Mouse (Mus musculus) heart, postnatal 0 days (tissue): ENCODE data around the gene Opa1. TPM values are rescaled to one million over a fixed set of nuclear protein-coding genes. Genes with fewer than 3 reads are reported as not detected.

Source experiments
- ATAC-seq: fragments of 200-750 bp; cut with Nextera tagmentation; 2 replicates; pipeline ENCODE4 v1.8.0; 2017; ENCODE audit warnings: low read depth, moderate number of reproducible peaks, moderate library complexity; ENCODE audit not compliant: insufficient read depth
- DNase-seq: peaks from one replicate; pipeline ENCODE4 v3.0.0-alpha.2; 2016; ENCODE audit warnings: low spot score
- H3K27ac ChIP-seq: fragments of 300-500 bp; sonication (generic); 2 replicates; pipeline ENCODE4 v1.5.1; 2014; ENCODE audit warnings: low read depth, mild to moderate bottlenecking
- H3K27me3 ChIP-seq: fragments of 300-500 bp; sonication (generic); 2 replicates; pipeline ENCODE4 v1.6.1; 2014; ENCODE audit warnings: low read length, mixed read lengths; ENCODE audit not compliant: control insufficient read depth, insufficient read depth
- H3K36me3 ChIP-seq: fragments of 300-500 bp; sonication (generic); replicated peaks from 2 replicates; pipeline ENCODE4 v1.6.1; 2014; ENCODE audit warnings: low read length, mixed read lengths; ENCODE audit not compliant: control insufficient read depth, insufficient read depth
- H3K4me1 ChIP-seq: fragments of 300-500 bp; sonication (generic); 2 replicates; pipeline ENCODE4 v1.6.1; 2014; ENCODE audit warnings: antibody characterized with exemption; ENCODE audit not compliant: control insufficient read depth, insufficient read depth
- H3K4me2 ChIP-seq: fragments of 300-500 bp; sonication (generic); 2 replicates; pipeline ENCODE4 v1.6.1; 2014; ENCODE audit warnings: low read depth, mild to moderate bottlenecking, low read length, moderate library complexity
- H3K4me3 ChIP-seq: fragments of 300-500 bp; sonication (generic); 2 replicates; pipeline ENCODE4 v1.5.1; 2014; ENCODE audit warnings: low read depth, low read length
- H3K9ac ChIP-seq: fragments of 300-500 bp; sonication (generic); replicated peaks from 2 replicates; pipeline ENCODE4 v1.6.1; 2014; ENCODE audit warnings: low read depth, low read length, mixed read lengths
- H3K9me3 ChIP-seq: fragments of 300-500 bp; sonication (generic); replicated peaks from 2 replicates; pipeline ENCODE4 v1.6.1; 2016; ENCODE audit warnings: low read length; ENCODE audit not compliant: control insufficient read depth
- CTCF ChIP-seq: IDR thresholded peaks from 2 replicates; pipeline ENCODE4 v1.5.1; 2016; ENCODE audit warnings: antibody characterized with exemption, control low read depth, low read depth
- EP300 ChIP-seq: IDR thresholded peaks from 2 replicates; pipeline ENCODE4 v1.6.1; 2016; ENCODE audit warnings: antibody characterized with exemption, low read depth
- WGBS: fragments of 180-500 bp; shearing (Covaris S2); extraction: QIAGEN DNeasy Blood & Tissue Kit; methylation state at CpG from one replicate; pipeline ENCODE4 v1.1.7; 2014; 5-methylcytosine and 5-hydroxymethylcytosine counted together
- polyA plus RNA-seq: library from polyadenylated mRNA; unstranded; fragments of >200 nt; fragmentation: Nextera tagmentation; extraction: Ambion mirVana; gene quantifications from 2 replicates; pipeline ENCODE4 v1.2.1, GENCODE M21; 2015
- total RNA-seq: library from RNA; depleted of rRNA; stranded (reverse); fragments of >200 nt; gene quantifications from 2 replicates; pipeline ENCODE4 v1.2.3, GENCODE M21; 2014; ENCODE audit warnings: low replicate concordance

Opa1 gene
- total and polyA plus RNA-seq, 2 experiments from 2014 or later: 48.4 to 69.2 TPM

DNA sequence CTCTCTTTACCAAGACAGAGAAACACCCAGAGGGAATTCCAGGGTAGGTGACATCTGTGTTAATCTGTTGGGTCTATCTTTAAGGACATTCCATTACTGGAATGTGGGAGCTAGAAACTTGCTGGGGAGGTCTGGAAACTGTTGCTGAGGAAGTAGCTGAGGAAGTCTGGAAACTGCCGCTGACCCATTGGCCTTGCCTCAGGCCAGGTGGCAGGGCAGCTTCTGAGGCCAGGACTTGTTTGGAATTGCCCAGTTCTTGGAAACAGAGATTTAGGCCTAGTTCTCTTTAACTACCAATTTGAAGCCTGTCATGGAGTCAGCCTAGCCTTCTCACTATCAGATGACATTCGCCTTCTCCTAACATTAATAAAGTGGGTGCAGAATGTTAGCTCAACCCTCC is 105.5 kb downstream of the Opa1 start:
- no peak overlapping the region for H3K27ac ChIP-seq
- TF ChIP-seq EP300: no peak
- TF ChIP-seq CTCF: no peak
- H3K4me2 ChIP-seq: no peak overlapping the region
- 0 out of 2 replicates have a peak, but pooled peaks cover 4% of the 10 kb centered on the region for H3K4me1 ChIP-seq
- DNase-seq (no peak), ATAC-seq (no peak)
- H3K27me3 ChIP-seq: no peaks in the 10 kb centered on the region
- H3K4me3 ChIP-seq: no peak overlapping the region
- no peaks in the 10 kb centered on the region for H3K36me3 ChIP-seq
- no peak overlapping the region for H3K9ac ChIP-seq
- no peaks in the 10 kb centered on the region for H3K9me3 ChIP-seq
- WGBS: 83% methylated on average over 2 of the region's 2 CpGs

DNA sequence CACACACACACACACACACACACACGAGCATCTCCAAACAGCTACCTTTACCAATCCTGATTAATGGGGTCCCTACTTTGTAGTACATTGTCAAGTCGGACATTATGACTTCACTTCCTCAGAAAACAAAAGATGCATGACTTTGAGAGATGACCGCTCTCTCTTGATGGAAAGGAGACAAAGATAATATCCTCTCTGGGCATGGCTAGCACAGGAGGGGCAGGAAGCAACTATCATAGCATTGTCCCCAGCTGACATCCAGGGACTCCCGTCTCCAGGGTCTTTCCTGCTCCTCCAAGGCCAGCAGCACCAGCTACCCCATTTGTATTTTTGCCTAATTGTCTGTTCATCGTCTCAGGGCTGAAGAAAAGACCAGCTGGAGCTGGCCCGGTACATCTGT is 107.0 kb downstream of the Opa1 start:
- H3K9ac ChIP-seq: no peak overlapping the region
- no peaks in the 10 kb centered on the region for H3K36me3 ChIP-seq
- WGBS: 59% methylated on average over 6 of the region's 6 CpGs
- no peaks in the 10 kb centered on the region for H3K9me3 ChIP-seq
- ATAC-seq (no peak), DNase-seq (peak; percentile 17)
- no peak for TF ChIP-seq EP300
- TF ChIP-seq CTCF: no peak
- H3K27ac ChIP-seq: no peak overlapping the region
- H3K4me1 ChIP-seq: 0 out of 2 replicates have a peak, but pooled peaks cover 4% of the 10 kb centered on the region
- no peak overlapping the region for H3K4me3 ChIP-seq
- no peak overlapping the region for H3K4me2 ChIP-seq
- no peaks in the 10 kb centered on the region for H3K27me3 ChIP-seq

DNA sequence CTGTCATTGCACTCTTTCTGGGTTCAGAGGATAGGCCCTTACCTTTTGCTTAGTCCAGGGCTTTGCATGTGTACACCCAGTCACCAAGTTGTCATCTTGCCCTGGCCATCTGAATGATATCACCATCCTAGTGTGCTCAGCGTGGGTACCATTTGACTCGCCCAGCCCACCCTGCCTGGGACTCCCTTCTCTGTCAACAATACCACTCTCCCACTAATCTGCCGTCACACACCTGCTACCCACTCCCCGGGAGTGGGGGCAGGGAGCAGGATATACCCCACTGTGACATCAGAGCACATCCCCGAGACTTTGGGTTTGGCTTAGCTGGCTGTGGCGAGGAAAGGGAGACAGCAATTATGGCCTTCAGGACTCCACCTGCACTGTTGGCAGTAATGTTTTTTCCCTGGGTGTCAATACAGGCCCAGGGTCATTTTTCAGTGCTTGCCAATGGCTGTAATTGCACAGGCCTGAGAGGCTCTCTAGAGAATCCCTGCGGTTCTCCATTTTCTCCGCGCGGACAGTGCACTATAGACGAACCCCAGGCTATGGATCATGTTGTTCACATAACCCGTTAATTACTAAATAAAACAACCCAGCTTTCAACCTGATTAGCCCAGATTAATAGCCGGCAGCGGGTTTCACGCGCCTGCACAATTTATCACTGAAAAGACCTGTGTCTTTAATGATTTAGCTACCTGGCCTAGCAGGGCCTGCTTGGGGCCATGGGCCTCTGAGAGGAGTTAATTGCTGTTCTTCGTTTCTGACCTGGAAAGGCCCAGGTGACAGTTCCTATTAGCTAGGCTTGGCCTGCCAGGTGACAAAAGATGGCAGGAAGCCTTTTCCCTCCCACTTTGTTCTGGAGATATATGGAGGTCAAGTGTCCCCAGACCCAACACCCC is 109.1 kb downstream of the Opa1 start:
- Histone ChIP-seq H3K4me1 (0 out of 2 replicates have a peak, but pooled peaks cover 4% of the 10 kb centered on the region), H3K9ac (no peak overlapping the region), H3K27me3 (no peaks in the 10 kb centered on the region), H3K4me3 (no peak overlapping the region), H3K9me3 (no peaks in the 10 kb centered on the region), H3K4me2 (no peak overlapping the region), H3K36me3 (no peaks in the 10 kb centered on the region), H3K27ac (no peak overlapping the region)
- DNase-seq (no peak), ATAC-seq (no peak)
- WGBS: 87% methylated on average over 17 of the region's 17 CpGs
- TF ChIP-seq CTCF (no peak), EP300 (no peak)

DNA sequence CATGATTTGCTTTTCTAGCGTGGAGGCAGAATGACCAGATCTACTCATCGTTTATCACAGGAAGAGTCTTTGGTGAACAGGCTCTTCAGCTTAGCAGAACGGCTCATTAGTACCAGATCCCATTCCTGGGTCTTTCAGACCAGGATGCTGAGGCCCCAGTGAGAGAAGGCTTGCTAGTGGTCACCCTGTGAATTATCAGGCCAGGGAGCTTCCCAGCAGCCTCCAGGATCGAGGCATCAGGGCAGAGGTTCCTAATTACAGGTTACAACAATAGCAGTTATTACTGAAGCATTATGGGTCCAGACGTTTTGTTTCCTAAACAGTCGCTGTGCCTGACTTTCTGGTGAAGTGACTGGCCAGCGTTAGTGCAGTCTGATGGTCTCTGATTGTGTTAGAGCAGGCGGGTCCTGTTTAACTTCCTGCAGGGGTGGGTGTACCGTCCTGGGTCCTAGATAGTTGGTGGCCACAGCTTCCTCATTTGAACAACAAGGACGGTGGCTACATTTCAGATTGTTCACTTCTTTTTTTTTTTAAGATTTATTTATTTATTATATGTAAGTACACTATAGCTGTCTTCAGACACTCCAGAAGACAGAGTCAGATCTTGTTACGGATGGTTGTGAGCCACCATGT is 110.2 kb downstream of the Opa1 start:
- ATAC-seq: no peak

DNA sequence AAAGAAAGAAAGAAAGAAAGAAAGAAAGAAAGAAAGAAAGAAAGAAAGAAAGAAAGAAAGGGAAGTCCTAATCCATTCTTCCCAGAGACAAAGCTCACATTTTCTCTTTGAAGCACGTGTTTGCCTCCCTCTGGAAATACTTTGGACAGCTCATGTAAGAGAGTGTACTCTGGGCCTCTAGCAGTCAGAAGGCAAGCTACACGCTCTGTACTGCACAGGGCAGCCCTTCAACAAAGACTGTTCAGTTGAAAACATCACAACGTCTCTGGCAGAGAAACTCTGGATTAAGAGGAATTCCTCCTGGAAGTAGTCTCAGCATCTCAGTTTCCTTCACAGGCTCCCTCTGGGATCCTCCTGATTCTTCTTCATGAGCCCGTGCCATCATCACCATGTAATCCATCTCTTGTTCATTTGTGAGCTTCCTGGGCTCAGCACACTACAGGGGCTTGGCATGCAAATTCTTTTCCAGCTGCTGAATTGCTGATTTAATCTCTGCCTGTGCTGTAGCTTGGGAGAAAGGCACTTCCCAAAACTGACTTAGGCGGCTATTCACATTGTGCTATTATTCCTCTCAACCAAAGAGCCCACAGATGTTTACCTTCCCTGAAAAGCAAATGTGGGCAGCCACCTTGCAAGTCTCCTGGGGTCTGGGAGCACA is 114.0 kb downstream of the Opa1 start:
- H3K4me3 ChIP-seq: no peak overlapping the region
- no peak for ATAC-seq
- no peak overlapping the region for H3K9ac ChIP-seq
- TF ChIP-seq CTCF: no peak
- TF ChIP-seq EP300: no peak
- no peak for DNase-seq
- H3K36me3 ChIP-seq: no peaks in the 10 kb centered on the region
- H3K27me3 ChIP-seq: no peaks in the 10 kb centered on the region
- H3K27ac ChIP-seq: no peak overlapping the region
- no peak overlapping the region for H3K4me2 ChIP-seq
- peaks cover 6% of the 10 kb centered on the region; the same call in 1 of the 2 replicates for H3K9me3 ChIP-seq
- 32% methylated on average over 5 of the region's 5 CpGs for WGBS
- peaks cover 8% of the 10 kb centered on the region; the same call in 1 of the 2 replicates for H3K4me1 ChIP-seq

More for the DNA sequence above, 110.2 kb downstream of the Opa1 start:
- Histone ChIP-seq H3K27me3 (no peaks in the 10 kb centered on the region), H3K36me3 (no peaks in the 10 kb centered on the region), H3K4me3 (no peak overlapping the region), H3K4me1 (peaks cover 8% of the 10 kb centered on the region; the same call in 1 of the 2 replicates), H3K27ac (no peak overlapping the region), H3K4me2 (no peak overlapping the region), H3K9me3 (no peaks in the 10 kb centered on the region), H3K9ac (no peak overlapping the region)
- DNase-seq: no peak
- WGBS: 58% methylated on average over 11 of the region's 11 CpGs
- TF ChIP-seq CTCF (no peak), EP300 (no peak)
